Mouse (Mus musculus) testis, postnatal 10 days (tissue): Measurements from ENCODE around the gene Dcpp1.
"Not testable (repeated sequence)": the region's sequence is repeated elsewhere in the genome, so short reads cannot be mapped to it uniquely, and the experiment has no call there.

Source experiments
- DNase-seq: peaks from one replicate; pipeline ENCODE4 v3.0.0; 2021; ENCODE audit warnings: low spot score

Dcpp1 gene

DNA sequence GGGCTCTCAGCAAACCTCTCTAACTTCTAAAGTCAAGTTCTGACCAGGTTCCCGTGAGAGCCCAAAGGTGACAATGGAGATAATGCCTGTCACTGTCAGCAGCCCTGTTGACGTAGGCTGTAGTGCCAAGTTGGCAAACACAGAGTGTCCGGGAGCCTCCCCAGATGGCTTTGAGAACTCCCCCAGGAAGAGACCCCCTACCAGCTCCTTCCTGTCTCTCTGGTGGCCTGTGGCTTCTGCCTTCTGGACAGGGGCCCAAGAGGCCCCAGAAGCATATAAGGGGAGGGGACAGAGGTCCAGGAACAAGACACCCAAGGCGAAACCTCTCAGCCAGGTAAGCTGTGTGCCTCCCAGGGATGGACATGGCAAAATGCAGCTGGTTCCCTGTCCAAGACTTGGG lies at the start of gene Dcpp1, which contains the start of gene Dcpp2:
Gene Dcpp1 (plus strand): TSS at position 301 of the 400 bp plus-strand sequence.
Gene Dcpp2 (plus strand): TSS at position 305 of the 400 bp plus-strand sequence.
- DNase-seq: not testable (repeated sequence)

DNA sequence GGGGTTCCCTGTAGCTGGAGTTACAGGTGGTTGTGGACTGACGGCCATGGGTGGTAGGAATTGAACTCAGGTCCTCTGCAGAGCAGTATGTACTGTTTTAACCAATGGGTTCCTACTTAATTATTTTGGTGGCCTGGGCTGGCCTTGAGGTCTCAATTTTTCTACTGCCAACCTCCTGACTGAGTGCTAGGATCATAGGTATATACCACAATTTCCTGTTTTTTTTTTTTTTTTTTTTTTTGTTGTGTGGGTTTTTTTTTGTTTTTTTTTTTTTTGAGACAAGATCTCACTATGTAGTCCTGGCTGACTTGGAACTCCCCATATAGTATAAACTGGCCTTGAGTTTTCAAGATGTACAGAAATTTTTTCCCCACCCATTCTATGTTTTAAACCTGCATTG lies 49.5 kb upstream of the Dcpp1 start:
- no peak for DNase-seq

DNA sequence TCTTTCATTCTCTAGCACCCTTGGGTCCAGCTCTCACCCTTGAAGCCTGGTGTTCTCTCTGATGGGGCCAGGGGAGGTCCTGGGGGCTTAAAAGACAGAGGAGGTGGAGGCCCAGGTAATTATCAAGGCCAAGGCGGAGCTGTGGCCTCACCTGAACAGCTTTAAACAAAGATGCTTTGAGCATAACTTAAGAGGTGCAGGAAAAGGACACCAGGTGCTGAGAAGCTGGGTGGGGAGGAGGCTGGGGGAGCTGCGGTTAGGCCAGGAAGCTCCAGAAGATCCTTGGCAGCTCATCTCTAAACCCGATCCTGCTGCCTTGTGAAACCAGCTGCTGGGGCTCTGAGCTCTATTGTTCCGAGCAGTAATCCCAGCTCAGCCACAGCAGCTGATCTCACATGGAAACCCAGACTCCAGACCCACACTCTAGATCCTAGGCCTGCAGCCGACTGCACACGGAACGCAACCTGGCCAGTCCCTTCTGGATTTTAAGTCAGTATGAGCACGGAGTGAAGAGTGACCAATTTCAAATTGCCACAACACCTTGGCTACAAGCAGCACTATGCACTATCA lies 44.6 kb upstream of the Dcpp1 start, which contains the start of gene Prss33:
Gene Prss33 (minus strand): TSS at position 51 of the 570 bp plus-strand sequence.
- DNase-seq: no peak

DNA sequence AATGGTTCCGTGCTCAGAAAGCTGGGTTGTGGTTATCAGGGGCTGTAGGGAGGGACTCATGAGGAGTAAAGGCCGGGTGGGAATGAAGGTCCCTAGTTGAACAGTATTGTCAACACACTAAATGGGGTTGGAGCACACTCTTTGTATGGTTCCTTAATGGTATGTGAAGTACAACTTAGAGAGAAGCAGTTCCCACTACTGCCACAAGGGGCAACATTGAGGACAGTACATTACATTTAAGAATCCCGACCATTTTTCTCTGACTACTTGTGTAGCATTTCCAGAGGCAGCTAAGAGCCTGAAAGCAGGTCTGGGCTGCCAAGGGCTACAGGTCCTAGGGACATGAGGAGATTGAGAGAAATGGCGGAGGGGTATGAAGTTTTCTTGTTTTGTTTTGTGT lies 39.5 kb upstream of the Dcpp1 start:
- DNase-seq: peak; percentile 77

DNA sequence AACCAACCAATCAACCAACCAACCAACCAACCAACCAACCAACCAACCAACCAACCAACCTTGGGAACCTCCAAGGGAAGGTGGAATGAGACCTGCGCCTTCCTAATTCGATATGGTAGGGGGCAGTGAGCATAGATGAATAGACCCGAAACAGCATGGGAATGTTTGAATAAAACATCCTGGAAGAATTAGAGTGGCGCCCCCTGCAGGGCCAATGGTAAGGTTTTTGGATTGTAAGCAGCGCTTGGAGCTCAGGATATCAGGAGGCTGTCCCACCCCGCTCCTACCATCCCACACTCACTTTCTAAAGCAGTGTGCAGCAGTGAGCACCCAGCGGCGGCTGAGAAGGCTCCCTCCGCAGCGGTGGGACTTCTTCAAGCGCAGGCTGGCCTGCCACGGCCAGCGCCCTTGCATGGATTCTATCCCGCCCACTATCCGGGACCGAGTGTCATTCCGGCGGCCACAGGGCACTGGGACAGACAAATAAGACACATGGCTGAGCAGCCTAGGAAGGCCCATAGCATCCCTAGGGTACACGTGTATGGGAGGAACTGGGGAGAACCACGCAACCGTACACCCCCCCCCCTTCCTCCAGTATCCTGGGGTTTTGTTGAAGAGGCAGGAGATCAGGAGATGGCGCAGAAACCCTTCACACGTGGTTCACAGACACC lies 37.4 kb upstream of the Dcpp1 start:
- DNase-seq: no peak

DNA sequence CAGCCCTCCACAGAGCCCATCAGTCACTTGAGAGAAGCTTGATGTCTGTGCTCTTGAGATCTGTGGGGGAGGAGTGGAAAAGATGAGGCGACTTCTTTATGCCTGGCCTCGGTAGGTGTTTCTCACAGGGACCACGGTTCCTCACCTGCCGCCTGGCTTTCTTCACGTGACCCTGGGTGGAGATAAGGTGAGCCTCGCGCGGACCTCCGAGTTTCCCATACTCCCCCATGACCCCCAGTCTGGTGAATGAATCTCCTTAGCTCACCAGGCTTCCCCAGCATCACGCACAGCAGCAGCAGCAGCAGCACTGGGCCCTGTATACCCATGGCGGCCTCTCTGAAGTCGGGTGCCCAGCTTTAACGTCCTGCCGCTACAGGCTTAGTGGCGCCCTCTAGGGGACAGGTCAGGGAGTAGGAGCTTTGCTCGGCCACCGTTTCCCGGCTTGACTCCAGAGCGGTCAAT lies 36.8 kb upstream of the Dcpp1 start, which contains the start of the genes Prss32 and Prss41:
Gene Prss32 (plus strand): TSS at position 44 of the 462 bp plus-strand sequence.
Gene Prss41 (minus strand): TSS at position 361 of the 462 bp plus-strand sequence.
- peak; percentile 81 for DNase-seq

DNA sequence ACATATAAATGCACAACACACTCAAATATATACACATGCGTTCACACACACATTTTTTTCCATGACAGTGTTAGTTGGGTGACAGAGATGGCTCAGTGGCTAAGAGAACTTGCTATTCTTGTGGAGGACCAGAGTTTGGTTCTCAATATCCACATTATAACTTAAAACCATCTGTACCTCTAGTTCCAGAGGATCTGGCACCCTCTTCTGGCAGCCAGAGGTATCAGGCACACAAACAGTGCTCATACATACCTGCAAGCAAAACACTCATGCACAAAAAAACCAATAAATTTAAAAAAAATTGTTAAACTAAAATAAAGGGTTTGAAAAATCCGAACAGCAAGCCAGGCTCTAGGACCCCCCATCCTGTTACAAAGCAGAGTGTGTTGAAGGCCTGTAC lies 30.6 kb upstream of the Dcpp1 start:
- DNase-seq: no peak

DNA sequence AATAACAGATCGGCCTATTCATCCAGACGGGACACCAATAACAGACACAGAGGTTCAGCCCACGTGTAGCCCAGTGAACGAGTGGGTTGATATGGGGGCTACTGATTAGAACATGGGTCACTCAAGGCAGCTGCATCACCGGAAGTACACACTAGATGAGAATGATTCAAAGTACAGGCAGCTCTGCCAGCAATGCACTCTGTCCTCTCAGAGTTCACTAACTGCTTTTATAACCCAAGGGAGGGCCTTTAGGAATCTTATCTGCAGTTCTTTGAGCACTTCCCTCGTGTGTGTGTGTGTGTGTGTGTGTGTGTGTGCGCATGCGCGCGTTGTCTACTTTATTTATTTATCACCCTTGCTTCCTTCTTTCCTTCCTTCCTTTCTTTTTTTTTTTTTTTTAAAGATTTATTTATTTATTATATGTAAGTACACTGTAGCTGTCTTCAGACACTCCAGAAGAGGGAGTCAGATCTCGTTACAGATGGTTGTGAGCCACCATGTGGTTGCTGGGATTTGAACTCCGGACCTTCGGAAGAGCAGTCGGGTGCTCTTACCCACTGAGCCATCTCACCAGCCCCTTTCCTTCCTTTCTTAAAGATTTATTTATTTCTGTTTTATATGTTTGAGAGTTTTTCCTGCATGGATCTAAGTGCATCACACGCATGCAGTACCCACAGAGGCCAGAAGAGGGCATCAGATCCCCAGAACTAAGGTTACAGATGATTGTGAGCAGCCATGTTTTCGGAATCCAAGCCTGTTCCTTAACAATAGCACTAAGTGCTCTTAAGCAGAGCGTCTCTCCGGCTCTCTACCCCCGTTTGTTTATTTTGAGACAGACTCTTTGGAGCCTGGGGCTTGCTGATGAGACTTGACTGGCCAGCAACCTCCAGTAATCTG lies 29.6 kb upstream of the Dcpp1 start:
- peak; percentile 86 for DNase-seq

DNA sequence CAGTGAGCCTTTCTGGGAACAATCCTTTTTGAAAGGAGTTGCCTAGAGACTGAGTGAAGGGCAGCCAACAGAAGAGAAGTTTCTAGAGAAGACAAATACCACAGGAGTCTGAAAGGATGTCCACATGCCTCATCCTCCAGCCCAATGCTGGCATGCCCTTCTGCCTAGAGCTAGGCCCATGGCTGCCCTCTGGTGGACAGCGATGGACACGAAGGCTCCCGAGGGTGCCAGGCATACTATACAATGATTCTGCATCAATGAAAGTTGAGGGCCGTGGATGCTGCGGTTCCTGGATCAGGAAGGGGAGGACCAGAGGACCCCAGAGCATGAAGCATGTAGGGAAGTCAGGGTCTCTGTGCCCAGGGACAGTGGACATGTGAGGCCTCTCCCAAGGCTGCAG lies 27.4 kb upstream of the Dcpp1 start:
- peak; percentile 84 for DNase-seq

DNA sequence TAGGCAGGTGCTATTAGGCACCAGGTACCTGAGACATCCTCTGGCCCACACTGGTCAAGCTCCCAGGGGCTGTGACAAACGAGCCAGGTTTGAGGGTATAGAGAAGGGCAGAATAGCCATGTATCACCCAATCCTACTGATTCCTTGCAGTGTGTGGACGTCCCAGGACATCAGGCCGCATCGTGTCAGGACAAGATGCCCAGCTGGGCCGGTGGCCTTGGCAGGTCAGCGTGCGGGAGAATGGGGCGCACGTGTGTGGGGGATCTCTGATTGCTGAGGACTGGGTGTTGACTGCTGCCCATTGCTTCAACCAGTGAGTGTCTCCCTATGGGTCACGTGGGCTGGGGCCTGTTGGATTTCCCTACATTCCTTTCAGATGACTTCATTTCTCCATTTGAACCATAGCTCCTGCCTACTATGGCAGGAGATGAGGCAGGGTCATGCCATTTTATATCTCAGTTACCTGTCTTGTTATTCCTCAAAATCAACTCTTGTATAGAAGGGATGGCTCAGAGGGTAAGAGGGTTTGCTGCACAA lies 26.4 kb upstream of the Dcpp1 start:
- DNase-seq: no peak

DNA sequence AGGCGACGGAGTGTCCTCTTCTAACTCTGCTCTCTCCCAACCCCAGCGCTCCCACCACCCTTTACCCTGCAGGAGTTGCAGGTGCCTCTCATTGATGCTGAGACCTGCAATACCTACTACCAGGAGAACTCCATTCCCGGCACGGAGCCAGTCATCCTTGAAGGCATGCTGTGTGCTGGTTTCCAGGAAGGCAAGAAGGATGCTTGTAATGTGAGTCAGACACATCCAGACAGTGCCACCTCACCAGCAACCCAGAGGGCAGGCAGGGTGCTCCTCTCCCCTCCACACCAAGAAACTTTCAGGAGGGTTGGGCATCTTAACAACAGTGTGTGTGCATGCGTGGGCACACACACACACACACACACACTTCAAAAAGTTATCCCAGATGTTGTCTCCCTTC lies 23.5 kb upstream of the Dcpp1 start:
- DNase-seq: no peak

DNA sequence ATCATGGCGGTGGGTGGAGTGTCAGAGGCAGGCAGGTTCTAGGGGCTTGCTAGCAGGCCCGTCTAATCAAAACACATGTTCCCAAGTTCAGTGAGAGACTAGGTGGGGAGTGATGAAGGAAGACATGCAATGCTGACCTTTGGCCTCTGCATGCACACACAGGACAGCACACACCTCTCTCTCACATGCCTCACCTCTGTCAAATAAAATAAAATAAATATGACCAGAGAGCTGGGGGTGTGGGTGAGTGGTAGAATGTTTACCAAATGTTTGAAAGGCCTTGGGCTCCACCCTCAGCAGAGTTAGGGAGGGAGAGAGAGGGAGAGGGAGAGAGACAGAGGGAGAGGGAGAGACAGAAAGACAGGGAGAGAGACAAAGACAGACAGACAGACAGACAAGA lies 22.8 kb upstream of the Dcpp1 start:
- no peak for DNase-seq

DNA sequence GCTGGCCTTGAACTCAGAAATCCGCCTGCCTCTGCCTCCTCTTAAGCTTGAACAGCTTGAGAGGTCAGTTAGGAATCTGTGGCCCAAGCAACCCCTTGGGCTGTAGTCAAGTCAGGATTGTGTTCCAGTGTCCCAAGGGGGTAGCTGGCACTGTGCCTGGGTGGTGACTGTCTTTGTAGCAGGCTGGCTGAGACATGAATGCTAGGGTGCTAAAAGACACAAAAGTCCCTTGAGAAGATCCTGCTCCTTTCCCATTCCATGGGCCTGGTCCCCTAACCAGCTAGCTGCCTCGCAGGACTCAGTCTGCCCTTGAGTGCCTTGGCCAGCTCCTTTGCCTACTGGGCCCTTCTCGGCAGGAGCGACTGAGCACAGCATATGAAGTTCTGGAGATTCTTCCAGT lies 17.8 kb upstream of the Dcpp1 start:
- DNase-seq: no peak

DNA sequence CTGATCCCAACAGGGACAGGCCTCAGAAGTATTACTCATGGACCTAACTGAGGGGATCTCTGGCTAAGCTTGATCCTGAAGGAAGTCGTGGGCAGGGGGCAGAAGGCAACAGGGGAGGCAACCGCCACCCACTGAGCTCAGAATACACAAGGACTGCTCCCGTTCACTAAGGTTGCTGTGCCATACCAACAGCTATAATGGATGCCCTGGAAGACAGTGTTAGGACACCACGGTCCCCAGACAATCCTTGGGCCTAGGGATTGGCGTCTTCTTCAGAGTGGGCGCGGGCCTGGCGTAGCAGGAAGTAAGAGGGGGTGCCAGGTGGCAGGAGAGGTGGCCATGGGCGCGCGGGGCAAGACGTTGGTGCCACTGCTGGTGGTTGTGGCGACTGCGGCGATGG lies 12.9 kb upstream of the Dcpp1 start, which contains the start of gene Prss21:
Gene Prss21 (plus strand): TSS at position 301 of the 400 bp plus-strand sequence.
- no peak for DNase-seq

DNA sequence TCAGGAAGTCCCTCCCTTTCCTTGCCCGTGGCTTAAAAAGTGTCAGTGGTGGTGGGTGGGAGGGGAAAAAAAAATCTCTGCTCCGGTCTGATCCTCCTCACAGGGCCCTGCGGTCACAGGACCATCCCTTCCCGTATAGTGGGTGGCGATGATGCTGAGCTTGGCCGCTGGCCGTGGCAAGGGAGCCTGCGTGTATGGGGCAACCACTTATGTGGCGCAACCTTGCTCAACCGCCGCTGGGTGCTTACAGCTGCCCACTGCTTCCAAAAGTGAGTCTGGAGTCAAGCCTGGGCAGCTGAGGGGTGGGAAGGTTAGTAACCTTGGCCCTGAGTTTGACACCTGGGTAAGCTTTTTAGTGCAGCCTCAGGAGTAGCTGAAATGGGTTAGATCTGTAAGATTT lies 12.2 kb upstream of the Dcpp1 start:
- no peak for DNase-seq

DNA sequence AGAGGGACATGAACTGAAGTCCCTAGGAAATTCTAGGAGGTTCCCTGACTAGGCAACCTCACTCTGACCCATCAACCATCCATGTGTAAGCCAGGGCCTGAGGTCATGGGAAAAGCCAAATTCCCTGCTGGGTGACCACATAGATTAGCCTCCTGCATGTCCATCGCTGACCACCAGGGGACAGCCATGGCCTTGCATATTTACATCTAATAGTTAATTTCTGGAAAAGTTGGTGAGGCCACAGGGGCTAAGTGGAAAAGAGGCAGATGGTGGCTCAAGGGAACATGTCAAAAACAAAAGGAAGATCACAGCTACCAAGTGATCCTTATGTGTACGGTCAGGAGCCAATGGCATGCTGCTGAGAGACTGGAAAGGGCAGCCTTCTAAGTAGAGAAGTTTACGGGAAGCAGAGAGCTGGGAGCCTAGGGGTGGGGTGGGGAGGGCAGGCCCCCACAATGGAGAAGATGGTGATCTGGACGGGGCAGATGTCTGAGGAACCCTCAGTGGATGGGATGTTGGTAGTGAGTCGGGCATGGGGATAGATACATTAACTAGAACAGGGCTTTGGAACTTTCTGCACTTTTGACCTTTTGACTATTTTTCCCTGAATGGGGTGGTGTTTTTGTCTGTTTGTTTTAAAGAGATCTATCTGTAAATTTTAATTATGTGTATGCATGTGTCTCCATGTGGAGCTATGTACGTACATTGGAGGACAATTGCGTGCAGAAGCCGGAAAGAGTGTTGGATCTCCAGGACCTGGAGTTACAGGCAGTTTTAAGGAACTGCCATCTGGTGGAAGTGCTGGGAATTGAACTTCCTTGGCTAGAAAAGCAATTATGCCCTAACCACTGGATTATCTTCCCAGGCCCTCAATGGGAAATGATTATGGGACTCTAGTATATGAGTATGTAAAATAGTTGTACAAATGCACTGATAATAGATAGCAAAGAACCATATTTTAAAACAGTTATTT lies 6.5 kb upstream of the Dcpp1 start:
- DNase-seq: peak; percentile 82

DNA sequence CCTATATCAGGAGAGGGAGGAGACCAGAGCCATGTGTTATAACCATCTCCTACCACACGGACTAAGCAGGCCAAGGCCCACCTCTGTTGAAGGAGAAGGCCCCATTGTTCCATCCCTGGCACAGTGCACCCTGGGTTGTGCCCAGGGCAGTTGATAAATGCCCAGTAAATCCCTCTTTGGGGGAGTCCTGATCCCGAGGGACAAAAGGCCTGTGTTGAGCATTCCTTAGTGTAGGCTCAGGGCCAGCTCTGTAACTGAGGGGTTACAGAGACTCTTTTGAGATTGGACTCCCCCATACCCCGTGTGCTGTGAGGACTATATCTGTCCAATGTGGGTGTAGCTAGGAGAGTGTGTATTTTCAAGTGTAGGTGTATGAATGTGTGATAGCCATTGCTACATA lies 3.9 kb upstream of the Dcpp1 start:
- DNase-seq: peak; percentile 61

DNA sequence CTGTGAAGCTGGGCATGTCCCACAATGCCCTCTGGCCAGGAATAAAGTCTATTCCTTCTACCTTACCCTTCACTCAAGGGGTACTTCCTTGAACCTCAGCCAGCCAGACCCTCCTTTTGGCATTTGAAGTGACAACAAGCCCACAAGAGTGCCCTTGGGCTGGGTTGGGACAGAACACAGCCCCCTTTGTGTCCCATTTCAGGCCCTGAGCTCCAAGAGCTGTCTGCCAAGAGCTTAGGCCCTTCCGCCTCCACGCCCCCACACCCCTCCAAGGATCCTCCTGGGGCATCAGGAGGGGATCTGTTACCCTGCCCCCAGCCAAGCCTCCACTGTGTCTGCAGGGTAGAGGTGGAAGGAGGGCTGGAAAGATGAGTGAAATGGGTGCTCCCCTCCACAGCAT lies 3.5 kb upstream of the Dcpp1 start:
- DNase-seq: peak; percentile 81

DNA sequence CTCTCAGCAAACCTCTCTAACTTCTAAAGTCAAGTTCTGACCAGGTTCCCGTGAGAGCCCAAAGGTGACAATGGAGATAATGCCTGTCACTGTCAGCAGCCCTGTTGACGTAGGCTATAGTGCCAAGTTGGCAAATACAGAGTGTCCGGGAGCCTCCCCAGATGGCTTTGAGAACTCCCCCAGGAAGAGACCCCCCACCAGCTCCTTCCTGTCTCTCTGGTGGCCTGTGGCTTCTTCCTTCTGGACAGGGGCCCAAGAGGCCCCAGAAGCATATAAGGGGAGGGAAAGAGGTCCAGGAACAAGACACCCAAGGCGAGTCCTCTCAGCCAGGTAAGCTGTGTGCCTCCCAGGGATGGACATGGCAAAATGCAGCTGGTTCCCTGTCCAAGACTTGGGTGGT lies 36.5 kb downstream of the Dcpp1 start, which contains the start of gene Dcpp3:
Gene Dcpp3 (plus strand): TSS at position 301 of the 400 bp plus-strand sequence.
- not testable (repeated sequence) for DNase-seq

DNA sequence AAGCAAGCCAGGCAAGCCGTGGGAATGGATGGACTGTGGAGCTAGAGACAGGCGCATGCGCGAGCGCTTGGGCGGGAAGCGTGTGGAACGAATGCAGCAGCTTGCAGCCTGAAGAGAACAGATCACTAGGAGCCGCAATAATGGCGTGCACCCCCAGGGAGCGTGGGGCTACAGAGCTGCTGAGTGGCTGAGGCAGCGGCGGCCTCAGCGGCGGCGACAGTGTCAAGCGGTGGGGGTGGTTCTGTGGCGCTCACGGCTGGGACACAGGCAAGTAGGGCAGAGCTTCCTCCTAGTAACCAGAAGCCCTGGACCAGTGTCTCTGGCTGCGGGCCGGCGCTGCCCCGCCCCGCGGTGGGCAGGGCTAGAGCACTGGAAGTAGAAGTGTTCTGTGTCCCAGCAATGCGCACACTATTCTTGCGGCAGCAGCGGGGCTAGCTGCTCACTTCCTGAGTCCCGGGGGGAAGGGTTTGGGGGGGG lies 43.9 kb downstream of the Dcpp1 start:
- DNase-seq: peak; percentile 90

DNA sequence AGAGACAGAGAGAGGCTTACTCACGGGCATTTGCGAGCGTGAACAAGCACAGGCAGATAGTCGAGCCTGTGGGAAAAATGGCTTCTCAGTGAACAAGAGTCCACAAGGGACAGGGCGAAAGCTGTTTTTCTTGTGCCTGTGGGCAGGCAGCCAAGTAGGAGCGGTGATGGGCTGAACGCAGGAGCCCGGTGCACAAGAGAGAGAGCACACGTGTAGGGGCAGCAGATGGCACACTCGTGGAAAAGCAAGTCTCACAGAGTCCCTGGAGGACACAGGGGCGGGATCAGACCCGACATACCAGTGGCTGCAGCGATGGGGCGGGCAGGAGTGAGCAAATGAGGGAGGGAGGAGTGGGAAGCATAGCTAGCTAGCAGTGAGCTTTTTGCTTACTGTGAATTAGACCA lies 44.4 kb downstream of the Dcpp1 start:
- peak; percentile 85 for DNase-seq
